Mouse (Mus musculus): Measurements from ENCODE around the gene Pfdn6. TPM values are rescaled to one million over a fixed set of nuclear protein-coding genes. Genes with fewer than 3 reads are reported as not detected.

The Pfdn6 gene
- total and polyA plus RNA-seq, 3 experiments, result 28.0 to 81.0 (median 77.7) TPM

DNA sequence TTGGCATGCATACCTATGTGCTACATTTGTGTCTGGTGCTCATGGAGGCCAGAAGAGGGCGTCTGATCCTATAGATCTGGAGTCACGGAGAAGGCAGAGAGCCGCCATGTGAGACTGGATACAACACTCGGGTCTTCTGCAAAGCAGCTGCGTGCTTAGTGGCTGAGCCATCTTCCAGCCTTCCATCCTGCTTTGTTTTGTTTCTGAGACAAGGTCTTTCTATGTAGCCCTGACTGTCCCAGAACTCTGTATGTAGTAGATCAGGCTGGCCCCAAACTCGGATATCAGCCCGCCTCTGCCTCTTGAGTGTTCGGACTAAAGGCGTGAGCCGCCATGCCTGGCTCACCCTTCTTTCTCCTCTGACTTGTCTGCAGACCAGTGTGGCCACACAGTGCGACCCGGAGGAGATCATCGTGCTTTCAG, 25.2 kb downstream of the Pfdn6 start:
- no peak overlapping the region; the same call in 1 of the 2 replicates for H3K4me3 ChIP-seq
- intact Hi-C loops (cut with DNase I), result no loop called here
- no peak for DNase-seq
- no peak overlapping the region; the same call in 1 of the 2 replicates for H3K27ac ChIP-seq
- TF ChIP-seq CTCF (IDR thresholded peaks at IDR 0.05), result peak; percentile 22
- TF ChIP-seq EP300 (IDR thresholded peaks at IDR 0.05; ENCODE audit: insufficient read depth, low read depth, low read length), result no peak
- no peak overlapping the region for H3K9ac ChIP-seq (ENCODE audit: low read depth, low read length)
- H3K27me3 ChIP-seq (ENCODE audit: control insufficient read depth, insufficient read depth, low read length), result no peaks in the 10 kb centered on the region
- WGBS, result 69% methylated on average over 13 of the region's 13 CpGs
- H3K4me1 ChIP-seq (ENCODE audit: control insufficient read depth, insufficient read depth, low read length), result peaks cover 6% of the 10 kb centered on the region
- H3K36me3 ChIP-seq (ENCODE audit: control insufficient read depth, insufficient read depth, low read length), result peaks cover 3% of the 10 kb centered on the region; the same call in 1 of the 2 replicates
- H3K79me2 ChIP-seq (replicated peaks; ENCODE audit: control insufficient read depth, insufficient read depth, low read length), result no peaks in the 10 kb centered on the region

DNA sequence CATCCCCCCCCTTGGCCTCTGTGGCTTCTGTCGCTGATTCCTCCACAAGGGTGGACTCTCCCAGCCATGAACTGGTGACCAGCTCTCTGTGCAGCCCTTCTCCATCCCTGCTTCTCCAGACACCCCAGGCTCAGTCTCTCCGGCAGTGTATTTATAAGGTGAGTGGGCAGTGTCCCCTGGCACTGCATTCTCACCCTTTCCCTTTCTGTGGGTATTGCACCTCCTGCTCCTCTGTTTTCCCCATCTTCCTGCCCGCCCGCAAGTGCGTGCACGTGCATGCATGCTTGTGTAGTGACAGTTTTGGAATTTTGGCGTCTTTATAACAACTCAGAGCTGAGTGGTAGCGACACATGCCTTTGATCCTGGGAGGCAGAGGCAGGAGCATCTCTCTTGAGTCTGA, 26.2 kb downstream of the Pfdn6 start:
- 88% methylated on average over 8 of the region's 8 CpGs for WGBS
- Histone ChIP-seq H3K4me1 (ENCODE audit: control insufficient read depth, insufficient read depth, low read length) (peaks cover 5% of the 10 kb centered on the region), H3K27me3 (ENCODE audit: control insufficient read depth, insufficient read depth, low read length) (no peaks in the 10 kb centered on the region), H3K9ac (ENCODE audit: low read depth, low read length) (no peak overlapping the region), H3K79me2 (replicated peaks; ENCODE audit: control insufficient read depth, insufficient read depth, low read length) (no peaks in the 10 kb centered on the region), H3K36me3 (ENCODE audit: control insufficient read depth, insufficient read depth, low read length) (peaks cover 3% of the 10 kb centered on the region; the same call in 1 of the 2 replicates), H3K4me3 (no peak overlapping the region), H3K27ac (no peak overlapping the region)
- no peak for DNase-seq
- intact Hi-C loops (cut with DNase I), result no loop called here
- TF ChIP-seq EP300 (IDR thresholded peaks at IDR 0.05; ENCODE audit: insufficient read depth, low read depth, low read length) (no peak), CTCF (IDR thresholded peaks at IDR 0.05) (no peak), POLR2A (IDR thresholded peaks at IDR 0.05; ENCODE audit: insufficient read depth, low read depth, low read length) (no peak)

DNA sequence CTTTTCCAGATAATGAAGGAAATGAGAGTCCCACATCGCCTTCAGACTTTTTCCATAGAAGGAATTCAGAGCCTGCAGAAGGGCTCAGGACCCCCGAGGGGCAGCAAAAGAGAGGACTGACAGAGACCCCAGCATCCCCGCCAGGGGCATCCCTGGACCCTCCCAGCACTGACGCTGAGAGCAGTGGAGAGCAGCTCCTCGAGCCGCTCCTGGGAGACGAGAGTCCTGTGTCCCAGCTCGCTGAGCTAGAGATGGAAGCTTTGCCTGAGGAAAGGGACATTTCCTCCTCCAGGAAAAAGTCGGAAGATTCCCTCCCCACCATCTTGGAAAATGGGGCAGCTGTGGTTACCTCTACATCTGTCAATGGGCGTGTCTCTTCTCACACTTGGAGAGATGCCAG, 26.9 kb downstream of the Pfdn6 start:
- DNase-seq, result no peak
- Histone ChIP-seq H3K27ac (no peak overlapping the region), H3K36me3 (ENCODE audit: control insufficient read depth, insufficient read depth, low read length) (peaks cover 3% of the 10 kb centered on the region; the same call in 1 of the 2 replicates), H3K4me1 (ENCODE audit: control insufficient read depth, insufficient read depth, low read length) (peaks cover 3% of the 10 kb centered on the region), H3K27me3 (ENCODE audit: control insufficient read depth, insufficient read depth, low read length) (no peaks in the 10 kb centered on the region), H3K4me3 (no peak overlapping the region), H3K79me2 (replicated peaks; ENCODE audit: control insufficient read depth, insufficient read depth, low read length) (no peaks in the 10 kb centered on the region), H3K9ac (ENCODE audit: low read depth, low read length) (no peak overlapping the region)
- no peak for TF ChIP-seq EP300 (IDR thresholded peaks at IDR 0.05; ENCODE audit: insufficient read depth, low read depth, low read length)
- intact Hi-C loops (cut with DNase I), result no loop called here
- 79% methylated on average over 10 of the region's 10 CpGs for WGBS

DNA sequence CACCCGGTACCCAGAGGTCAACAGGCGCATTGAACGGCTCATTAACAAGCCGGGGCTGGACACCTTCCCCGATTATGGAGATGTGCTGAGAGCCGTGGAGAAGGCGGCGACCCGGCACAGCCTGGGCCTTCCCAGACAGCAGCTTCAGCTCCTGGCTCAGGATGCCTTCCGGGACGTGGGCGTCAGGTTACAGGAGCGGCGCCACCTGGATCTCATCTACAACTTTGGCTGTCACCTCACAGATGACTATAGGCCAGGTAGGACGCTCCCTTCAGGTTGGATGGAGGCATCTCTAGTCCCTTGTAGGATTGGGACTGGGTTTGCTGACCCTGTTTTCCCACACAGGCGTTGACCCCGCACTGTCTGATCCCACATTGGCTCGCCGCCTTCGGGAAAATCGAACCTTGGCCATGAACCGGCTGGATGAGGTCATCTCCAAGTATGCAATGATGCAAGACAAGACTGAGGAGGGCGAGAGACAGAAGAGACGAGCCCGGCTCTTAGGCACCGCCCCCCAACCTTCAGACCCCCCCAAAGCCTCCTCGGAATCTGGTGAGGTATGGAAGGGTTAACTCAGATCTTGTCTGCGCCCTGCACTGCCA, 28.2 kb downstream of the Pfdn6 start:
- 88% methylated on average over 28 of the region's 28 CpGs for WGBS
- peaks cover 4% of the 10 kb centered on the region for H3K4me1 ChIP-seq (ENCODE audit: control insufficient read depth, insufficient read depth, low read length)
- intact Hi-C loops (cut with DNase I), result no loop called here
- DNase-seq, result peak in 1 of 2 experiments; percentile 19
- no peaks in the 10 kb centered on the region for H3K27me3 ChIP-seq (ENCODE audit: control insufficient read depth, insufficient read depth, low read length)
- peaks cover 3% of the 10 kb centered on the region; the same call in 1 of the 2 replicates for H3K36me3 ChIP-seq (ENCODE audit: control insufficient read depth, insufficient read depth, low read length)
- H3K27ac ChIP-seq, result no peak overlapping the region
- TF ChIP-seq CTCF (IDR thresholded peaks at IDR 0.05) (no peak), EP300 (IDR thresholded peaks at IDR 0.05; ENCODE audit: insufficient read depth, low read depth, low read length) (no peak), POLR2A (IDR thresholded peaks at IDR 0.05; ENCODE audit: insufficient read depth, low read depth, low read length) (no peak)
- no peaks in the 10 kb centered on the region for H3K79me2 ChIP-seq (replicated peaks; ENCODE audit: control insufficient read depth, insufficient read depth, low read length)
- no peak overlapping the region for H3K4me3 ChIP-seq
- H3K9ac ChIP-seq (ENCODE audit: low read depth, low read length), result no peak overlapping the region

DNA sequence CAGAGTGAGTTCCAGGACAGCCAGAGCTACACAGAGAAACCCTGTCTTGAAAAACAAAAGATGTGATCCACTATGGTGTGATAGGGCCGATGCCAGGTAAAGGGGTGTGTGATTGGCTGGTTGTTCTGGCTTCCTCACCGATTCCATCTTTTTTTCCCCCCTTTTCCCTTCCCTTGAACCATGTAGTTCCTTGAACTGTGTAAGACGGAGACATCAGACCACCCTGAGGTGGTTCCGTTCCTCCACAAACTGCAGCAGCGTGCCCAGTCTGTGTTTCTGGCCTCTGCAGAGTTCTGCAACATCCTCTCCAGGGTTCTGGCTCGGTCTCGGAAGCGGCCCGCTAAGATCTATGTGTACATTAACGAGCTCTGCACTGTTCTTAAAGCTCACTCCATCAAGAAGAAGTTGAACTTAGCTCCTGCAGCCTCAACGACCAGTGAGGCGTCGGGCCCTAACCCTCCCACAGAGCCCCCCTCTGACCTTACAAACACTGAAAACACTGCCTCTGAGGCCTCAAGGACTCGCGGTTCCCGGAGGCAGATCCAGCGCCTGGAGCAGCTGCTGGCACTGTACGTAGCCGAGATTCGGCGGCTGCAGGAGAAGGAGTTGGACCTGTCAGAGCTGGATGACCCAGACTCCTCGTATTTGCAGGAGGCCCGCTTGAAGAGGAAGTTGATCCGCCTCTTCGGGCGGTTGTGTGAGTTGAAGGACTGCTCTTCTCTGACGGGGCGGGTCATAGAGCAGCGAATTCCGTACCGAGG, 28.9 kb downstream of the Pfdn6 start:
- no peak overlapping the region for H3K4me3 ChIP-seq
- WGBS, result 87% methylated on average over 31 of the region's 31 CpGs
- intact Hi-C loops (cut with DNase I), result no loop called here
- H3K9ac ChIP-seq (ENCODE audit: low read depth, low read length), result no peak overlapping the region
- H3K27ac ChIP-seq, result no peak overlapping the region
- H3K27me3 ChIP-seq (ENCODE audit: control insufficient read depth, insufficient read depth, low read length), result no peaks in the 10 kb centered on the region
- peak in 1 of 2 experiments; percentile 21 for DNase-seq
- TF ChIP-seq EP300 (IDR thresholded peaks at IDR 0.05; ENCODE audit: insufficient read depth, low read depth, low read length) (no peak), POLR2A (IDR thresholded peaks at IDR 0.05; ENCODE audit: insufficient read depth, low read depth, low read length) (no peak), CTCF (IDR thresholded peaks at IDR 0.05) (no peak)
- H3K36me3 ChIP-seq (ENCODE audit: control insufficient read depth, insufficient read depth, low read length), result peaks cover 3% of the 10 kb centered on the region; the same call in 1 of the 2 replicates
- no peaks in the 10 kb centered on the region for H3K79me2 ChIP-seq (replicated peaks; ENCODE audit: control insufficient read depth, insufficient read depth, low read length)
- peaks cover 4% of the 10 kb centered on the region for H3K4me1 ChIP-seq (ENCODE audit: control insufficient read depth, insufficient read depth, low read length)
